ENCODE assay signal across 16 mouse cellular contexts in genomic region chr12:9997571-9997970, GRCm38 (mm10).
DNase-seq lines count a peak whose midpoint lies in the region; ATAC-seq lines count a peak whose summit lies in the region.
"Had no signal": no experiment of that assay in that cellular context is flagged by ENCODE, and none has a peak within 500 bp of the region (broad histone marks: within the 10 kb centered on the region; RNA-seq: fewer than 3 reads in every experiment).

No protein-coding gene starts in this region.

- H3K4me2 ChIP-seq in embryonic facial prominence, embryonic 13.5 days = no peak overlapping the region
- H3K4me2 ChIP-seq in limb, embryonic 12.5 days = peak overlapping the region; percentile 29
- H3K4me2 ChIP-seq in intestine, embryonic 15.5 days (replicated peaks) = no peak overlapping the region
- no peak overlapping the region for H3K4me2 ChIP-seq in stomach, embryonic 15.5 days
- H3K4me2 ChIP-seq in heart, embryonic 12.5 days = no peak overlapping the region

- 23% methylated on average over 3 of the region's 3 CpGs for WGBS in embryonic facial prominence, embryonic 13.5 days
- WGBS in embryonic facial prominence, embryonic 10.5 days = 60% methylated on average over 3 of the region's 3 CpGs
- WGBS in limb, embryonic 12.5 days = 11% methylated on average over 3 of the region's 3 CpGs
- WGBS in limb, embryonic 10.5 days = 45% methylated on average over 3 of the region's 3 CpGs
- 41% methylated on average over 3 of the region's 3 CpGs for WGBS in intestine, embryonic 15.5 days
- WGBS in stomach, embryonic 15.5 days = 43% methylated on average over 3 of the region's 3 CpGs
- WGBS in heart, embryonic 12.5 days = 75% methylated on average over 3 of the region's 3 CpGs

- H3K4me1 ChIP-seq in embryonic facial prominence, embryonic 13.5 days = peaks cover 13% of the 10 kb centered on the region
- peaks cover 16% of the 10 kb centered on the region for H3K4me1 ChIP-seq in embryonic facial prominence, embryonic 10.5 days
- H3K4me1 ChIP-seq in limb, embryonic 12.5 days (replicated peaks) = peaks cover 20% of the 10 kb centered on the region
- peaks cover 25% of the 10 kb centered on the region for H3K4me1 ChIP-seq in limb, embryonic 10.5 days
- H3K4me1 ChIP-seq in intestine, embryonic 15.5 days (replicated peaks) = no peaks in the 10 kb centered on the region; the same call in 1 of the 2 replicates
- H3K4me1 ChIP-seq in stomach, embryonic 15.5 days = 0 out of 2 replicates have a peak, but pooled peaks cover 5% of the 10 kb centered on the region
- no peaks in the 10 kb centered on the region for H3K4me1 ChIP-seq in heart, embryonic 12.5 days (replicated peaks)
- H3K4me1 ChIP-seq: hindbrain, embryonic 10.5 days had no signal

- H3K4me3 ChIP-seq in embryonic facial prominence, embryonic 13.5 days = no peak overlapping the region
- no peak overlapping the region for H3K4me3 ChIP-seq in embryonic facial prominence, embryonic 10.5 days
- no peak overlapping the region for H3K4me3 ChIP-seq in limb, embryonic 12.5 days (replicated peaks)
- no peak overlapping the region for H3K4me3 ChIP-seq in limb, embryonic 10.5 days
- no peak overlapping the region for H3K4me3 ChIP-seq in intestine, embryonic 15.5 days (replicated peaks)
- no peak overlapping the region for H3K4me3 ChIP-seq in stomach, embryonic 15.5 days (replicated peaks)
- H3K4me3 ChIP-seq in heart, embryonic 12.5 days = no peak overlapping the region
- H3K4me3 ChIP-seq: hindbrain, embryonic 10.5 days had no signal

- H3K9me3 ChIP-seq in embryonic facial prominence, embryonic 13.5 days = no peaks in the 10 kb centered on the region
- H3K9me3 ChIP-seq in embryonic facial prominence, embryonic 10.5 days = no peaks in the 10 kb centered on the region
- no peaks in the 10 kb centered on the region for H3K9me3 ChIP-seq in limb, embryonic 12.5 days
- H3K9me3 ChIP-seq in limb, embryonic 10.5 days (replicated peaks) = no peaks in the 10 kb centered on the region
- no peaks in the 10 kb centered on the region for H3K9me3 ChIP-seq in intestine, embryonic 15.5 days
- no peaks in the 10 kb centered on the region for H3K9me3 ChIP-seq in stomach, embryonic 15.5 days
- H3K9me3 ChIP-seq in heart, embryonic 12.5 days (replicated peaks) = no peaks in the 10 kb centered on the region
- H3K9me3 ChIP-seq: hindbrain, embryonic 10.5 days had no signal

- no peaks in the 10 kb centered on the region for H3K27me3 ChIP-seq in embryonic facial prominence, embryonic 13.5 days
- no peaks in the 10 kb centered on the region for H3K27me3 ChIP-seq in embryonic facial prominence, embryonic 10.5 days (replicated peaks; ENCODE audit: low read depth, poor library complexity, severe bottlenecking)
- no peaks in the 10 kb centered on the region for H3K27me3 ChIP-seq in limb, embryonic 12.5 days
- no peaks in the 10 kb centered on the region for H3K27me3 ChIP-seq in limb, embryonic 10.5 days (ENCODE audit: low read depth, poor library complexity, severe bottlenecking)
- no peaks in the 10 kb centered on the region for H3K27me3 ChIP-seq in intestine, embryonic 15.5 days (replicated peaks)
- H3K27me3 ChIP-seq in stomach, embryonic 15.5 days (replicated peaks) = no peaks in the 10 kb centered on the region
- H3K27me3 ChIP-seq in heart, embryonic 12.5 days (replicated peaks) = no peaks in the 10 kb centered on the region

- no peaks in the 10 kb centered on the region for H3K36me3 ChIP-seq in embryonic facial prominence, embryonic 13.5 days
- H3K36me3 ChIP-seq in embryonic facial prominence, embryonic 10.5 days (replicated peaks) = no peaks in the 10 kb centered on the region
- no peaks in the 10 kb centered on the region for H3K36me3 ChIP-seq in limb, embryonic 12.5 days
- no peaks in the 10 kb centered on the region for H3K36me3 ChIP-seq in limb, embryonic 10.5 days
- H3K36me3 ChIP-seq in intestine, embryonic 15.5 days = no peaks in the 10 kb centered on the region
- no peaks in the 10 kb centered on the region for H3K36me3 ChIP-seq in stomach, embryonic 15.5 days
- H3K36me3 ChIP-seq in heart, embryonic 12.5 days = no peaks in the 10 kb centered on the region
- H3K36me3 ChIP-seq: hindbrain, embryonic 10.5 days had no signal

- no peak for ATAC-seq in embryonic facial prominence, embryonic 13.5 days (ENCODE audit: insufficient number of reproducible peaks, insufficient read depth, low FRiP score, low TSS enrichment, low read depth)
- no peak for ATAC-seq in limb, embryonic 12.5 days (ENCODE audit: insufficient number of reproducible peaks, insufficient read depth, low FRiP score, low TSS enrichment, low read depth)
- ATAC-seq in intestine, embryonic 15.5 days = no peak
- ATAC-seq in stomach, embryonic 15.5 days (ENCODE audit: insufficient read depth, low FRiP score, low read depth) = no peak
- ATAC-seq in inflammation-experienced regulatory T-cells, adult 6 months = no peak
- ATAC-seq in heart, embryonic 12.5 days (ENCODE audit: insufficient number of reproducible peaks, low FRiP score) = no peak

- DNase-seq in embryonic facial prominence, embryonic 10.5 days (ENCODE audit: low spot score) = no peak
- no peak for DNase-seq in limb, embryonic 10.5 days (ENCODE audit: low spot score)
- DNase-seq: adrenal gland, postnatal 10 days; cerebellum, adult 9-11 months; gastrocnemius, postnatal 10 days; lung, postnatal 14 days; right cerebral cortex, postnatal 4 days; thymus, postnatal 36 days had no signal

- no peak overlapping the region for H3K9ac ChIP-seq in embryonic facial prominence, embryonic 13.5 days
- H3K9ac ChIP-seq in limb, embryonic 12.5 days (replicated peaks) = no peak overlapping the region
- H3K9ac ChIP-seq in intestine, embryonic 15.5 days = no peak overlapping the region
- H3K9ac ChIP-seq in stomach, embryonic 15.5 days = no peak overlapping the region
- H3K9ac ChIP-seq in heart, embryonic 12.5 days = no peak overlapping the region
- H3K9ac ChIP-seq: liver, embryonic 14.5 days had no signal

- H3K27ac ChIP-seq in embryonic facial prominence, embryonic 13.5 days = peak overlapping the region; percentile 49; the same call in 1 of the 2 replicates
- H3K27ac ChIP-seq in embryonic facial prominence, embryonic 10.5 days (replicated peaks) = no peak overlapping the region
- H3K27ac ChIP-seq in limb, embryonic 12.5 days = no peak overlapping the region
- H3K27ac ChIP-seq in limb, embryonic 10.5 days = no peak overlapping the region; the same call in 1 of the 2 replicates
- peak overlapping the region; percentile 68 for H3K27ac ChIP-seq in intestine, embryonic 15.5 days
- peak overlapping the region; percentile 84 for H3K27ac ChIP-seq in stomach, embryonic 15.5 days
- no peak overlapping the region for H3K27ac ChIP-seq in heart, embryonic 12.5 days (ENCODE audit: poor library complexity, severe bottlenecking)
- H3K27ac ChIP-seq: hindbrain, embryonic 10.5 days; liver, embryonic 14.5 days had no signal

Comparison
In these comparisons a context has a peak if more than half of its experiments do, and no peak if none do; other contexts are left out.
1. H3K27ac ChIP-seq: peak in embryonic facial prominence, embryonic 13.5 days (single experiment), intestine, embryonic 15.5 days (single experiment) and stomach, embryonic 15.5 days (single experiment); none in embryonic facial prominence, embryonic 10.5 days (single experiment), limb, embryonic 12.5 days (single experiment), limb, embryonic 10.5 days (single experiment) and heart, embryonic 12.5 days (single experiment).